Mouse (Mus musculus) testis, adult 2 months (tissue): ENCODE results near the gene Parva.

Experiments
- CTCF ChIP-seq: fragments of 200-500 bp; IDR thresholded peaks from 2 replicates; pipeline ENCODE4 v1.5.1; 2012; ENCODE audit warnings: low read depth, mild to moderate bottlenecking, inconsistent platforms, low read length, moderate library complexity; ENCODE audit not compliant: control insufficient read depth, insufficient read depth, insufficient replicate concordance
- POLR2A ChIP-seq: fragments of 200-500 bp; IDR thresholded peaks from 2 replicates; pipeline ENCODE4 v1.6.1; 2012; ENCODE audit warnings: low read depth, mild to moderate bottlenecking, inconsistent platforms, low read length, moderate library complexity; ENCODE audit not compliant: control insufficient read depth

GRCm38 (mm10) chr7:112567004-112567403 is 139.7 kb downstream of the Parva start:
- no peak for TF ChIP-seq CTCF
- TF ChIP-seq POLR2A = no peak
